Mouse (Mus musculus): ENCODE results near the gene Gabrb3. TPM values are rescaled to one million over a fixed set of nuclear protein-coding genes. Genes with fewer than 3 reads are reported as not detected.

Gene Gabrb3
- 22.9 TPM for polyA plus RNA-seq (2014; fragmentation: Illumina TruSeq; extraction: RNeasy Lipid Tissue Mini Kit (QIAGEN cat#74804); ENCODE audit: low read depth, low replicate concordance)

DNA sequence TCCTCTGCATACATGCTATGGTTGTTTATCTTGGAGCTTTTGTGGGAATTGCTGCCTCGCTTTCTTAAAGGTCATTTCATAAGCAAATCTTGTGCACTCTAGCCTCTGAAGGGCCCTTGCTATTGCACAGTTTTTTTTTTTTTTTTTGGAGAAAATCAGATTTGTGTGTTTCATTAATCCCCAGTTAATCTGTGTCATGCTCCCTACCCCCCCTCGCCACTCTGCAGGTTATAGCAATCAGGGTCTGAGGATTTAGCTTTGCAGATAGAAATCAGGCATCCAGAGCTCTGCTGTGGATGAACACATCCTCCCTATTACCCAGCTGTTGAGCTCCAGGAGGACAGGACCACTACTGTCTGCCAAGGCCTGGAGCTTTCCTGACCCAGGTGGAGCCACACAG, at the start of gene Gabrb3:
Gene Gabrb3 (plus strand): TSS at position 301 of the 400 bp plus-strand sequence.

DNA sequence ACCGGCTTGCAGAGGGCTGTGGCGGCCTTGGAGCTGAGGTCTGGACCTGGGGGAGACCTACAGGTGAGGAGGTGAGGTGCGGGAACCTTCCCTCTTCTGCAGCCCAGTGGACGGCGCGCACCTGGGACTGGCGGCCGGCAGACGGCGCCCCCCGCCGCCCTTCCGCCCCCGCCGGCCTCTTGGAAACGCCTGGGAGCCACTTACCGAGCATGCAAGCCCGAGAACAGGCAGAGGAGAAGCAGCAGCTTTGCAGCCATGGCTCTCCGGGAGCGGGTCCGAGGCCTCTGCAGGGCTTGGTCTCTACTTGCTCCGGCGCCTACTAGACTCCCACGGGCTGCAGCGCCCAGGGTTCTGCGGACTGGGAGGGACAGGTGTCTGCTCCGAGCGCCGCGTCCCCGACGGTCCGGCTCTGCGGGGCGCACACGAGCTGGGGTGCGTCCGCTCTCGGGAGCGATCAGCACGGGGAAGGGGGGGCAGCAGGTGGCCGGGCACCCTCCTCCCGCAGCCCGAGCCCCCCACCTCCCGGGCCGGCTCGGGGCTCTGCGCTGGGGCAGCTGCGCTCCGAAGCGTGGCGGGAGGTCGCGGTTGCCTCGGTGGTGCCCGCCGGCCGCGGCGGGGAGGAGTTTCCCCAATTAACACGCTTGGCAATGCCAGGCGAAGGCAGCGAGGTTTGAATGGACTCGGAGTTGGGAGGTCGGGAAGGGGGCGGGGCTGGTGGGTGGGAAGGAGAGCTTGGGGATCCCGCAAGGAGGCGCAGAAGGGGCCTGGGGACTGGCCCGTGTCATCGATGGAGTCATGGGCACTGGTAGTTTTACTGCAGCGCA, 32.8 kb upstream of the Gabrb3 start, which contains the start of gene Gabrg3:
Gene Gabrg3 (minus strand): TSS at position 672 of the 824 bp plus-strand sequence.

DNA sequence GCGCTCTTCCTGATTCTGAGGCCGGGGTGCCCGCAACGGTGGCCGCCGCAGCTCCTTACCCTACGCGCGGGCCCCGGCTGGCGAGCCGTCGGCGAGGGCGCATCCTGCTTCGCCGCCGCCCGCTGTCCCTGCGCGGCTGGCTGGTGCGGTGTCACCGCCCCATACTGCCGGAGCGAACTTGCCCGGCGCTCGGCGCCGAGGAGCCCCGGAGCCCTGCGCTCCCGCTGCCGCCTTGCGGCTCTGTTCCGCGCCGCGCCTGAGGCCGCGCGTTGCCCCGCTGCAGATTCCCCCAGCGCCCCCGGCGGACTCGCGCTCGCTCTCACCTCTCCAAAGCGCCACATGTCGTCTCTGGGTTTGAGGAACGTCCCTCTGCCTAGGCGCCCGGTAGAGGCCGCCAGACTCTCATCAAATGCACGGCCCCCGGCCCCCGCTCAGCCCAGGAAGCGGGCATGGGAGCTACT, 90.2 kb downstream of the Gabrb3 start, which contains the start of gene Gabra5:
Gene Gabra5 (minus strand): TSS at position 379 of the 461 bp plus-strand sequence.

Other genes with a start within 250 kb of the Gabrb3 start
- 17.3 TPM for gene Gabrg3, start 32.5 kb upstream of the Gabrb3 start, polyA plus RNA-seq (2014; fragmentation: Illumina TruSeq; extraction: RNeasy Lipid Tissue Mini Kit (QIAGEN cat#74804); ENCODE audit: low read depth, low replicate concordance)
- gene Gabra5, start 90.4 kb downstream of the Gabrb3 start, polyA plus RNA-seq (2014; fragmentation: Illumina TruSeq; extraction: RNeasy Lipid Tissue Mini Kit (QIAGEN cat#74804); ENCODE audit: low read depth, low replicate concordance), result not detected

All from adrenal gland, adult 10 weeks (tissue).